10 mouse cellular contexts compared by ENCODE assay signal in genomic region chr2:55306387-55306786, GRCm38 (mm10).
DNase-seq lines count a peak whose midpoint lies in the region; ATAC-seq and TF ChIP-seq lines count a peak whose summit lies in the region.
"Had no signal": no experiment of that assay in that cellular context is flagged by ENCODE, and none has a peak within 500 bp of the region (broad histone marks: within the 10 kb centered on the region; RNA-seq: fewer than 3 reads in every experiment).

No protein-coding gene starts in this region.

- no peaks in the 10 kb centered on the region for H3K4me1 ChIP-seq in liver, postnatal 0 days (ENCODE audit: insufficient read depth)
- H3K4me1 ChIP-seq: heart, embryonic 13.5 days; stomach, embryonic 15.5 days had no signal

- H3K9ac ChIP-seq in liver, postnatal 0 days (replicated peaks) = no peak overlapping the region
- H3K9ac ChIP-seq: heart, embryonic 13.5 days; stomach, embryonic 15.5 days had no signal

- peak; percentile 13 to 25 for DNase-seq in frontal cortex, postnatal 36 days (ENCODE audit: low spot score in 2 of 2)
- no peak for DNase-seq in frontal cortex, postnatal 25 days (ENCODE audit: low spot score in 2 of 2)
- DNase-seq in liver, postnatal 0 days = no peak
- no peak for DNase-seq in liver
- peak; percentile 52 for DNase-seq in brain, adult 2 months (ENCODE audit: low read depth, low spot score)
- DNase-seq in layer of hippocampus, postnatal 10 days (ENCODE audit: low spot score in 2 of 2) = peak; percentile 30 to 51
- DNase-seq in thymus, postnatal 36 days = no peak

- TF ChIP-seq CTCF in liver, postnatal 0 days (IDR thresholded peaks at IDR 0.05; ENCODE audit: low read depth) = peak; percentile 26

- no peak for ATAC-seq in liver, postnatal 0 days
- no peak for ATAC-seq in CD4-positive, CD25-positive, alpha-beta regulatory T cell, adult 4 months

- no peak overlapping the region for H3K27ac ChIP-seq in liver, postnatal 0 days (ENCODE audit: low read depth)
- H3K27ac ChIP-seq: heart, embryonic 13.5 days; stomach, embryonic 15.5 days had no signal

- no peak for TF ChIP-seq EP300 in liver, postnatal 0 days (IDR thresholded peaks at IDR 0.05; ENCODE audit: low read depth)

- H3K27me3 ChIP-seq in liver, postnatal 0 days (ENCODE audit: insufficient read depth, low read length) = no peaks in the 10 kb centered on the region
- H3K27me3 ChIP-seq: heart, embryonic 13.5 days; stomach, embryonic 15.5 days had no signal

- H3K9me3 ChIP-seq in liver, postnatal 0 days (ENCODE audit: low read length) = no peaks in the 10 kb centered on the region
- H3K9me3 ChIP-seq: heart, embryonic 13.5 days; stomach, embryonic 15.5 days had no signal

- no peak overlapping the region for H3K4me3 ChIP-seq in liver, postnatal 0 days (ENCODE audit: low read depth, low read length)
- H3K4me3 ChIP-seq: heart, embryonic 13.5 days; stomach, embryonic 15.5 days had no signal

- H3K4me2 ChIP-seq in liver, postnatal 0 days (ENCODE audit: low read depth, low read length) = no peak overlapping the region
- H3K4me2 ChIP-seq: heart, embryonic 13.5 days; stomach, embryonic 15.5 days had no signal

- H3K36me3 ChIP-seq in liver, postnatal 0 days (replicated peaks; ENCODE audit: insufficient read depth, low read length) = no peaks in the 10 kb centered on the region
- H3K36me3 ChIP-seq: heart, embryonic 13.5 days; stomach, embryonic 15.5 days had no signal

Comparison
In these comparisons a context has a peak if more than half of its experiments do, and no peak if none do; other contexts are left out.
1. DNase-seq: peak in frontal cortex, postnatal 36 days (2 of 2), brain, adult 2 months (single experiment) and layer of hippocampus, postnatal 10 days (2 of 2); none in frontal cortex, postnatal 25 days (0 of 2), liver, postnatal 0 days (single experiment), liver (single experiment) and thymus, postnatal 36 days (0 of 2).